Mouse (Mus musculus) thymus, adult 2 months (tissue): Measurements from ENCODE around the gene Sfi1.
"Not testable (repeated sequence)": the region's sequence is repeated elsewhere in the genome, so short reads cannot be mapped to it uniquely, and the experiment has no call there.

ENCODE experiments used
- CTCF ChIP-seq: fragments of 200-500 bp; IDR thresholded peaks from 2 replicates; pipeline ENCODE4 v1.5.1; 2012; ENCODE audit warnings: mild to moderate bottlenecking, control low read depth, low read length, moderate library complexity, borderline replicate concordance; ENCODE audit not compliant: control insufficient read depth, poor library complexity, insufficient read depth; ENCODE audit errors: extremely low read depth
- POLR2A ChIP-seq: fragments of 200-500 bp; IDR thresholded peaks from 2 replicates; pipeline ENCODE4 v1.6.1; 2012; ENCODE audit warnings: mild to moderate bottlenecking, low read length, control low read depth, moderate library complexity; ENCODE audit not compliant: control insufficient read depth, poor library complexity, insufficient read depth; ENCODE audit errors: extremely low read depth

- not testable (repeated sequence) for TF ChIP-seq CTCF, POLR2A
Observed at GRCm38 (mm10) chr11:3167571-3168001, 25.7 kb downstream of the Sfi1 start.
